Mouse (Mus musculus): ENCODE data around the gene Abca4. TPM values are rescaled to one million over a fixed set of nuclear protein-coding genes. Genes with fewer than 3 reads are reported as not detected.

Gene Abca4
- polyA plus RNA-seq, 1 experiment: 0.38 TPM

- no peak for TF ChIP-seq POLR2A (IDR thresholded peaks at IDR 0.05; ENCODE audit: control insufficient read depth, low read depth, low read length)
- no peak for TF ChIP-seq CTCF (IDR thresholded peaks at IDR 0.05; ENCODE audit: control insufficient read depth, insufficient read depth, insufficient replicate concordance, low read depth, low read length)
- Histone ChIP-seq H3K36me3 (ENCODE audit: control insufficient read depth, insufficient read depth, low read length) (no peaks in the 10 kb centered on the region), H3K4me1 (ENCODE audit: control insufficient read depth, insufficient read depth, low read length) (no peaks in the 10 kb centered on the region), H3K27me3 (ENCODE audit: control insufficient read depth, insufficient read depth, low read length) (no peaks in the 10 kb centered on the region), H3K27ac (ENCODE audit: control insufficient read depth, insufficient read depth, low read depth, low read length) (no peak overlapping the region), H3K4me3 (ENCODE audit: control insufficient read depth, low read depth, low read length) (no peak overlapping the region)
Measured at GRCm38 (mm10) chr3:122205753-122206152, 161.5 kb downstream of the Abca4 start.

- Histone ChIP-seq H3K27me3 (ENCODE audit: control insufficient read depth, insufficient read depth, low read length) (no peaks in the 10 kb centered on the region), H3K4me3 (ENCODE audit: control insufficient read depth, low read depth, low read length) (no peak overlapping the region), H3K27ac (ENCODE audit: control insufficient read depth, insufficient read depth, low read depth, low read length) (no peak overlapping the region), H3K4me1 (ENCODE audit: control insufficient read depth, insufficient read depth, low read length) (no peaks in the 10 kb centered on the region), H3K36me3 (ENCODE audit: control insufficient read depth, insufficient read depth, low read length) (no peaks in the 10 kb centered on the region)
- TF ChIP-seq POLR2A (IDR thresholded peaks at IDR 0.05; ENCODE audit: control insufficient read depth, low read depth, low read length): no peak
- no peak for TF ChIP-seq CTCF (IDR thresholded peaks at IDR 0.05; ENCODE audit: control insufficient read depth, insufficient read depth, insufficient replicate concordance, low read depth, low read length)
Measured at GRCm38 (mm10) chr3:122206279-122207070, 162.2 kb downstream of the Abca4 start.

- Histone ChIP-seq H3K27ac (ENCODE audit: control insufficient read depth, insufficient read depth, low read depth, low read length) (no peak overlapping the region), H3K4me1 (ENCODE audit: control insufficient read depth, insufficient read depth, low read length) (no peaks in the 10 kb centered on the region), H3K4me3 (ENCODE audit: control insufficient read depth, low read depth, low read length) (no peak overlapping the region), H3K36me3 (ENCODE audit: control insufficient read depth, insufficient read depth, low read length) (no peaks in the 10 kb centered on the region), H3K27me3 (ENCODE audit: control insufficient read depth, insufficient read depth, low read length) (no peaks in the 10 kb centered on the region)
- TF ChIP-seq POLR2A (IDR thresholded peaks at IDR 0.05; ENCODE audit: control insufficient read depth, low read depth, low read length) (no peak), CTCF (IDR thresholded peaks at IDR 0.05; ENCODE audit: control insufficient read depth, insufficient read depth, insufficient replicate concordance, low read depth, low read length) (no peak)
Measured at GRCm38 (mm10) chr3:122207766-122208165, 163.5 kb downstream of the Abca4 start.

GRCm38 (mm10) chr3:122208296-122209225, 164.3 kb downstream of the Abca4 start:
- H3K4me1 ChIP-seq (ENCODE audit: control insufficient read depth, insufficient read depth, low read length): no peaks in the 10 kb centered on the region
- H3K36me3 ChIP-seq (ENCODE audit: control insufficient read depth, insufficient read depth, low read length): no peaks in the 10 kb centered on the region
- TF ChIP-seq POLR2A (IDR thresholded peaks at IDR 0.05; ENCODE audit: control insufficient read depth, low read depth, low read length) (no peak), CTCF (IDR thresholded peaks at IDR 0.05; ENCODE audit: control insufficient read depth, insufficient read depth, insufficient replicate concordance, low read depth, low read length) (no peak)
- no peak overlapping the region for H3K4me3 ChIP-seq (ENCODE audit: control insufficient read depth, low read depth, low read length)
- no peaks in the 10 kb centered on the region for H3K27me3 ChIP-seq (ENCODE audit: control insufficient read depth, insufficient read depth, low read length)
- H3K27ac ChIP-seq (ENCODE audit: control insufficient read depth, insufficient read depth, low read depth, low read length): no peak overlapping the region

- H3K36me3 ChIP-seq (ENCODE audit: control insufficient read depth, insufficient read depth, low read length): no peaks in the 10 kb centered on the region
- H3K27me3 ChIP-seq (ENCODE audit: control insufficient read depth, insufficient read depth, low read length): no peaks in the 10 kb centered on the region
- no peak for TF ChIP-seq POLR2A (IDR thresholded peaks at IDR 0.05; ENCODE audit: control insufficient read depth, low read depth, low read length)
- no peak for TF ChIP-seq CTCF (IDR thresholded peaks at IDR 0.05; ENCODE audit: control insufficient read depth, insufficient read depth, insufficient replicate concordance, low read depth, low read length)
- H3K27ac ChIP-seq (ENCODE audit: control insufficient read depth, insufficient read depth, low read depth, low read length): no peak overlapping the region
- no peaks in the 10 kb centered on the region for H3K4me1 ChIP-seq (ENCODE audit: control insufficient read depth, insufficient read depth, low read length)
- H3K4me3 ChIP-seq (ENCODE audit: control insufficient read depth, low read depth, low read length): no peak overlapping the region
Measured at GRCm38 (mm10) chr3:122209511-122209910, 165.3 kb downstream of the Abca4 start.

- H3K36me3 ChIP-seq (ENCODE audit: control insufficient read depth, insufficient read depth, low read length): no peaks in the 10 kb centered on the region
- TF ChIP-seq CTCF (IDR thresholded peaks at IDR 0.05; ENCODE audit: control insufficient read depth, insufficient read depth, insufficient replicate concordance, low read depth, low read length): no peak
- TF ChIP-seq POLR2A (IDR thresholded peaks at IDR 0.05; ENCODE audit: control insufficient read depth, low read depth, low read length): no peak
Measured at GRCm38 (mm10) chr3:122210434-122210833, 166.2 kb downstream of the Abca4 start.

GRCm38 (mm10) chr3:122210846-122211245, 166.6 kb downstream of the Abca4 start:
- Histone ChIP-seq H3K36me3 (ENCODE audit: control insufficient read depth, insufficient read depth, low read length) (no peaks in the 10 kb centered on the region), H3K4me3 (ENCODE audit: control insufficient read depth, low read depth, low read length) (no peak overlapping the region), H3K4me1 (ENCODE audit: control insufficient read depth, insufficient read depth, low read length) (no peaks in the 10 kb centered on the region), H3K27ac (ENCODE audit: control insufficient read depth, insufficient read depth, low read depth, low read length) (no peak overlapping the region), H3K27me3 (ENCODE audit: control insufficient read depth, insufficient read depth, low read length) (no peaks in the 10 kb centered on the region)
- no peak for TF ChIP-seq CTCF (IDR thresholded peaks at IDR 0.05; ENCODE audit: control insufficient read depth, insufficient read depth, insufficient replicate concordance, low read depth, low read length)
- no peak for TF ChIP-seq POLR2A (IDR thresholded peaks at IDR 0.05; ENCODE audit: control insufficient read depth, low read depth, low read length)

More at GRCm38 (mm10) chr3:122210434-122210833, 166.2 kb downstream of the Abca4 start:
- Histone ChIP-seq H3K27ac (ENCODE audit: control insufficient read depth, insufficient read depth, low read depth, low read length) (no peak overlapping the region), H3K27me3 (ENCODE audit: control insufficient read depth, insufficient read depth, low read length) (no peaks in the 10 kb centered on the region), H3K4me3 (ENCODE audit: control insufficient read depth, low read depth, low read length) (no peak overlapping the region), H3K4me1 (ENCODE audit: control insufficient read depth, insufficient read depth, low read length) (no peaks in the 10 kb centered on the region)
